Mouse (Mus musculus) olfactory bulb, adult 2 months (tissue): ENCODE measurements around the gene Fgf7.

Experiments
- CTCF ChIP-seq: fragments of 200-500 bp; IDR thresholded peaks from 2 replicates; pipeline ENCODE4 v1.5.1; 2012; ENCODE audit warnings: low read depth, mild to moderate bottlenecking, low read length, moderate library complexity; ENCODE audit not compliant: insufficient read depth
- POLR2A ChIP-seq: fragments of 200-500 bp; IDR thresholded peaks from 2 replicates; pipeline ENCODE4 v1.6.1; 2012; ENCODE audit warnings: mild to moderate bottlenecking, low read depth, low read length, moderate library complexity; ENCODE audit not compliant: insufficient read depth

- TF ChIP-seq POLR2A (no peak), CTCF (no peak)
Observed at GRCm38 (mm10) chr2:126002291-126002690, 32.2 kb upstream of the Fgf7 start.
